Mouse (Mus musculus) megakaryocyte, embryonic 14.5 days (primary cell): ENCODE results near the gene Ddx46.

Experiments used
- FLI1 ChIP-seq: IDR thresholded peaks from 2 replicates; pipeline ENCODE4 v1.6.1; 2012; ENCODE audit warnings: low read length, inconsistent platforms, mixed read lengths
- GATA1 ChIP-seq: IDR thresholded peaks from 3 replicates; pipeline ENCODE4 v1.6.1; 2012; ENCODE audit warnings: mixed read lengths, low read length, inconsistent platforms, borderline replicate concordance

DNA sequence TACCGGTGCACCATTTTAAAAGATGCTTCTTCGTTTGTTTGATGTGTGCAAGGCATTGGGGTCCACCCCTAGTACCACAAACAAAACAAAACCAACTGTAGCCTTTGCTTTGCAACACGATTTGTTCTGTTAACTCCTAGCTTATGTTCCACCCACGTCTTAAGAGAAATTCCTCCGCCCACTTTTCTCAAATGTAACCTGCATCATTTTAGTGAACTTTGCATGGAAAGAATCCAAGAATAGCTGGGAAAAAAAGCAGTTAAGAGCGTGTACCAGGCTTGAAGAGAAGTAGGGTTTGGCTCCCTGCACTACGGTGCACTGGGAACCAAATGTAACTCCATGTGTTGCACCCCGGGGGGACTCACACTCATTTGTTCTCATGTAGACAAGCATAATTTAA, 59.3 kb downstream of the Ddx46 start:
- TF ChIP-seq GATA1 (no peak), FLI1 (no peak)
